Mouse (Mus musculus) hindbrain, postnatal 0 days (tissue): Measurements from ENCODE around the gene Tpst1. TPM values are rescaled to one million over a fixed set of nuclear protein-coding genes. Genes with fewer than 3 reads are reported as not detected.

Experiments
- ATAC-seq: fragments of 200-750 bp; cut with Nextera tagmentation; 2 replicates; pipeline ENCODE4 v1.8.0; 2017; ENCODE audit warnings: mild to moderate bottlenecking, moderate TSS enrichment, moderate library complexity
- DNase-seq: peaks from one replicate; pipeline ENCODE4 v3.0.0-alpha.2; 2015; ENCODE audit warnings: low spot score
- H3K27ac ChIP-seq: fragments of 300-500 bp; sonication (generic); 2 replicates; pipeline ENCODE4 v1.5.1; 2014; ENCODE audit warnings: mild to moderate bottlenecking
- H3K27me3 ChIP-seq: fragments of 300-500 bp; sonication (generic); 2 replicates; pipeline ENCODE4 v1.6.1; 2014; ENCODE audit warnings: low read length, mixed read lengths; ENCODE audit not compliant: insufficient read depth
- H3K36me3 ChIP-seq: fragments of 300-500 bp; sonication (generic); 2 replicates; pipeline ENCODE4 v1.6.1; 2014; ENCODE audit warnings: low read length, mixed read lengths; ENCODE audit not compliant: insufficient read depth
- H3K4me1 ChIP-seq: fragments of 300-500 bp; sonication (generic); 2 replicates; pipeline ENCODE4 v1.6.1; 2014; ENCODE audit warnings: antibody characterized with exemption, low read length, mixed read lengths; ENCODE audit not compliant: insufficient read depth
- H3K4me2 ChIP-seq: fragments of 300-500 bp; sonication (generic); 2 replicates; pipeline ENCODE4 v1.6.1; 2014; ENCODE audit warnings: low read depth, mild to moderate bottlenecking, low read length, moderate library complexity, mixed read lengths
- H3K4me3 ChIP-seq: fragments of 300-500 bp; sonication (generic); 2 replicates; pipeline ENCODE4 v1.5.1; 2014; ENCODE audit warnings: low read length
- H3K9ac ChIP-seq: fragments of 300-500 bp; sonication (generic); replicated peaks from 2 replicates; pipeline ENCODE4 v1.6.1; 2014; ENCODE audit warnings: mild to moderate bottlenecking, low read length, moderate library complexity, mixed read lengths
- H3K9me3 ChIP-seq: fragments of 300-500 bp; sonication (generic); 2 replicates; pipeline ENCODE4 v1.6.1; 2016; ENCODE audit warnings: low read length, mixed read lengths
- CTCF ChIP-seq: IDR thresholded peaks from 2 replicates; pipeline ENCODE4 v1.5.1; 2016; ENCODE audit warnings: antibody characterized with exemption, control low read depth, low read depth
- WGBS: fragments of 180-500 bp; shearing (Covaris S2); extraction: QIAGEN DNeasy Blood & Tissue Kit; methylation state at CpG from one replicate; pipeline ENCODE4 v1.1.7; 2014; 5-methylcytosine and 5-hydroxymethylcytosine counted together
- polyA plus RNA-seq: library from polyadenylated mRNA; unstranded; fragments of >200 nt; fragmentation: Nextera tagmentation; extraction: Ambion mirVana; gene quantifications from 2 replicates; pipeline ENCODE4 v1.2.1, GENCODE M21; 2015
- total RNA-seq: library from RNA; depleted of rRNA; stranded (reverse); fragments of >200 nt; gene quantifications from 2 replicates; pipeline ENCODE4 v1.2.3, GENCODE M21; 2014

Tpst1 gene
- total and polyA plus RNA-seq, 2 experiments from 2014 or later: 38.1 to 46.7 TPM

DNA sequence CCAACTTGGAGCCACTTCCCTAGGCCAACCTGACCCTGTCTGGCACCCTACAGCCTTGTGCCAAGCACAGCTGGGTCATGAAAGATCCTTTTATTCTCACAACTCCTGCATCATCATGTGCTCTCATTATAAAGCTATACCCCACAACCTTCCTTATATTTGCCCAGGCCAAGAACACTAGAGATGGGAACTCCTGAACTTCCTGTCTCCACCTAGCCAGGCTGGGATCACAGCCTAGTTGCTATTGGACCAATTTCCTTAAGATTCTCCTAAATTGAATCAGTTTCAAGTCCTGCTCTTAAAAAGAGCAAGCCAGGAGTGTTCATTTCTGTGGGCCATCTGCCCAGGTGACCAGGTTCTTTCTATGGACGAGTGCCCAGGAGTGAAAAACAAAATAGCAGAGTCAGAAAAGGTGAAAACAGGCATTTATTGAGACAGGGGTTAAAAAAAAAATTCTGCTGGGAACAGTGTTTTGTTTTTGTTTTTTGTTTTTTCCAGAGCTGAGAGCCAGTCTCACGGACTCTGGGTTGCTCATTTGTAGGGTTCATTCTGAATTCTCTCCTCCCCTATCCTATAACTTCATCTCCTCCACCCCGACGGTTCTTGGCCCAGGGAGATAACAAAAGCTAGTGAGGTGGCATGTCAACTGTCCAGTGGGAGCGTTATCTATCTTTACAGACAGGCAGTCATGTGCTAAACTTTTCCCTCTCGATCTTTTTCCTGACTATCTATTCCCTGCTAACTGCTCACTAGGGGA is 97.7 kb downstream of the Tpst1 start:
- peak overlapping the region; percentile 85 for H3K9ac ChIP-seq
- peak overlapping the region; percentile 92 for H3K4me3 ChIP-seq
- no peak for TF ChIP-seq CTCF
- H3K27me3 ChIP-seq: no peaks in the 10 kb centered on the region
- no peaks in the 10 kb centered on the region for H3K36me3 ChIP-seq
- no peaks in the 10 kb centered on the region for H3K9me3 ChIP-seq
- WGBS: 16% methylated on average over 6 of the region's 6 CpGs
- no peak for DNase-seq
- peak overlapping the region; percentile 87 for H3K27ac ChIP-seq
- no peak for ATAC-seq
- peaks cover 13% of the 10 kb centered on the region for H3K4me1 ChIP-seq
- H3K4me2 ChIP-seq: peak overlapping the region; percentile 72

DNA sequence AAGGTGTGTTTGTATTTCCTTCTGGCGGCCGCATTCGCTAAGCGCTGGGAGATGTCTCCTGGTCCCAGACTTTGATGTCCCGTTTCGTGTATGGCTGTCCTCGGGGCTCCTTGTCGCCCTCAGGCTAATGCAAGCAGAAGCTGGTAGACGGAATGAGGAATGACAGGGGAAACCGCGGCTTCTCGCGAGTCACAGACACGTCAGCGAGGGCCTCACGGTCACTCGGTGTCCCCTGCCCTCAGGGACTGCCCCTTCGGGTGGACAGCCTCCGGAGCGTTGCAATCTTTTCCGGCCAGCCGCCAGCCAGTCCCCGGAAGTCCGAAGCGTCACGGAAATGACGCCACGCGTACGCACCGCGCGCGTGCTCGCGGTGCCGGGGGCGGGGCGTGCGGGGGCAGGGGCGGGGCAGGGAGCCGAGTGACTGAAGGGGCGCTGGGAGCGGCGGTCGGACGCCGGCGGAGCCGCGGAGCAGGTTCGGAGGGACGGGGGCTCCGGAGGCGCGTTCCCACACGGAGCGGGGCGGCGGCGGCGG is 98.4 kb downstream of the Tpst1 start, which contains the start of gene Rabgef1:
Rabgef1 (plus strand) TSS at position 376 of the 532 bp plus-strand sequence.
- DNase-seq: peak; percentile 97
- Histone ChIP-seq H3K36me3 (no peaks in the 10 kb centered on the region), H3K4me3 (peak within 1 kb of the TSS; percentile 92), H3K4me1 (peaks cover 13% of the 10 kb centered on the region), H3K4me2 (peak within 1 kb of the TSS; percentile 72), H3K27ac (peak within 1 kb of the TSS; percentile 87), H3K9ac (peak within 1 kb of the TSS; percentile 85), H3K9me3 (no peaks in the 10 kb centered on the region), H3K27me3 (no peaks in the 10 kb centered on the region)
- ATAC-seq: peak; percentile 97
- TF ChIP-seq CTCF: no peak
- WGBS: 4% methylated on average over 47 of the region's 62 CpGs

DNA sequence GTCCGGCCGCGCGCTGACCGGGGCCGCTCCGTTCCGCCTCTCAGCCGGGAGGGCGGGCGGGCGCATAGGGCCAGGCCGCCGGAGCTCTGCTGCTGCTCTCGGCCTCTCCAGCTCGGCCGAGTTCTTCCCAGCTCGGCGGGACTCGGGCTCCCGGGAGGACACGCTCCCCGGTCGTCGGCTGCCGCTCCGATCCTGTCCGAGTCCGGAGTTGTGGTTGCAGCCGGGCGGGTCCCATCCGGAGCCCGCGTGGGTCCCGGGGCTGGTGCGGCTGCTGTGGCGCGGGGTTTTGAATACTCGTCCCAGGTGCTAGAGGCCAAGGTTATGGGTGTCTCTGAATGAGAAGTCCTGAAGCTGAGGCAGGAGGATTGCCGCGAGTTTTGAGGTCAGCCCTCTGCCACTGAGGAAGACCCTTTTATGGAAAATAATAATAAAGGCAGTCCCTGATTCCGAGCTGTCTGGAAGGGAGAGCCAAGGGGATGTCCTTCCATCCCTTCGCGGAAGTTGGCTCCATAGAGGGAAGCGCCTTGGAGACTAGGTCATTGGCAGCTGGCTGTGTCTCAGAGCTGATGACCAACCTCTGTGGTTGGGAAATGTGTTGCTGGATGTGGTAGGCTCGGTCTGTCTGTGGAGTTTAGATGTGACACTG is 99.0 kb downstream of the Tpst1 start:
- H3K36me3 ChIP-seq: no peaks in the 10 kb centered on the region
- DNase-seq: peak; percentile 12
- H3K4me2 ChIP-seq: peak overlapping the region; percentile 72
- H3K4me1 ChIP-seq: peaks cover 13% of the 10 kb centered on the region
- H3K9ac ChIP-seq: peak overlapping the region; percentile 85
- H3K4me3 ChIP-seq: peak overlapping the region; percentile 92
- WGBS: under 1% methylated on average over 36 of the region's 46 CpGs
- H3K9me3 ChIP-seq: no peaks in the 10 kb centered on the region
- ATAC-seq: peak; percentile 5; the same call in 1 of the 2 replicates
- no peaks in the 10 kb centered on the region for H3K27me3 ChIP-seq
- H3K27ac ChIP-seq: peak overlapping the region; percentile 87
- TF ChIP-seq CTCF: no peak

DNA sequence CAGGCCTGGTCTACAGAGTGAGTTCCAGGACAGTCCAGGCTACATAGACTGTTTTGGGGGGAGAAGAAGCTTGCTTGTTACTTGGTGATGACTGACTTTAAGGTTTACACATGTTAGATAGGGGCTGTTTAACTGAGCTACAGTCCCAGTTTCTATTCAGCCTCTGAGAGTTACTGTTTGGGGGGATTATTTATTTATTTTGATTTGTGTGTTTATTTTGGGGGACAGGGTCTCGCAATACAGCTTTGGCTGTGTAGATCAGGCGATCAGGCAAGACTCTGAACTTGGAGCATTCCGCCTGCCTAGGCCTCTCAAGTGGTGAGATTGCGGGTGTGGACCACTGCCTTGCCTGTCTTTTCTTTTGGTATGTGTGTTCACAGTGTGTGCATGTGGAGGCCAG is 99.9 kb downstream of the Tpst1 start:
- Histone ChIP-seq H3K4me3 (peak overlapping the region; percentile 92; the same call in 1 of the 2 replicates), H3K9me3 (no peaks in the 10 kb centered on the region), H3K9ac (0 out of 2 replicates have a peak overlapping the region, but pooled peaks have one; percentile 85), H3K36me3 (no peaks in the 10 kb centered on the region), H3K4me1 (peaks cover 13% of the 10 kb centered on the region), H3K4me2 (peak overlapping the region; percentile 72), H3K27ac (no peak overlapping the region), H3K27me3 (no peaks in the 10 kb centered on the region)
- DNase-seq (no peak), ATAC-seq (no peak)
- no peak for TF ChIP-seq CTCF
- WGBS: 93% methylated on average over 4 of the region's 4 CpGs

DNA sequence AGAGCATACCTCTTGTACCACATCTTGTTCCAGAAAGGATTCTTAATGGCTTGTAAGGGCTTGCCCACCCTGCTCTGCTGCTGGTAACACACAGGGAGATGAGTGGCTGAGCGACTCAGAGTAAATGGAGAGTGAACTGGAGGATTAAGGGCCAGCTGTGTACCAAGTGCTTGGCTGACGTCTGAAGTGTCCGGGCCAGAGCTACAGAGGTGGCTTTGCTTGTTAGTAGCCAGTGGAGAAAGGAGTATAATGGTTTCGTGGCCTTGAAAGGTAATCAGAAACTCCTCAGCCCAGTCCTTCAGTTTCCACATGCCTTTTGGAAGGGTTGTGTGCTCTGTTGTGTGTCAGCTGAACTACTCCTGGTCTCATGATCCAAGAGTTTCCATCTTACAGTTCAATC is 104.7 kb downstream of the Tpst1 start:
- no peak overlapping the region for H3K9ac ChIP-seq
- no peaks in the 10 kb centered on the region for H3K27me3 ChIP-seq
- no peak for TF ChIP-seq CTCF
- no peak overlapping the region for H3K27ac ChIP-seq
- WGBS: 68% methylated on average over 4 of the region's 4 CpGs
- H3K4me3 ChIP-seq: no peak overlapping the region
- H3K4me1 ChIP-seq: peaks cover 6% of the 10 kb centered on the region
- no peaks in the 10 kb centered on the region for H3K36me3 ChIP-seq
- H3K9me3 ChIP-seq: no peaks in the 10 kb centered on the region
- no peak overlapping the region for H3K4me2 ChIP-seq
- no peak for DNase-seq
- ATAC-seq: no peak

DNA sequence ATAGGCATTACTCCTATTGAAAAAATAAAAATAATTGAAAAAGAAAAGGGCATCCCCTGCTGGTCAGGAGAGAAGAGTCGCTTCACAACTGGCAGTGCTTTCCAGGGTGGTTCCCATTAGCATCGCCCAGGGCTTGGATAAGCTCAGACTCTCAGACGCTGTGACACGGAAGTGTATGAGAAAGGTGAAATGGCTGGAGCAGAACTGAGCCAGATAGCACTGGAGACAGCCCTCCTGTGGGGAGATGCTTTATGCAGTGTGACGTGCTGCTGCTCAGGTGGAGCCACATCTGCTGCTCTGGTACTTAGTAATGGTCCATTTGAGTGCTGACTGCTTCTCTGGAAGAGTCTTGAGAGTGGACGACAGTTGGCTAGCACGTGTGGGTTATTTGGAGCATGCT is 107.2 kb downstream of the Tpst1 start:
- WGBS: 64% methylated on average over 7 of the region's 7 CpGs
- H3K9ac ChIP-seq: no peak overlapping the region
- H3K4me3 ChIP-seq: no peak overlapping the region
- no peaks in the 10 kb centered on the region for H3K9me3 ChIP-seq
- H3K27ac ChIP-seq: no peak overlapping the region
- H3K4me2 ChIP-seq: no peak overlapping the region
- DNase-seq: peak; percentile 17
- H3K36me3 ChIP-seq: no peaks in the 10 kb centered on the region
- peak; percentile 38 for TF ChIP-seq CTCF
- H3K4me1 ChIP-seq: no peaks in the 10 kb centered on the region
- ATAC-seq: 0 out of 2 replicates have a peak, but pooled peaks have one; percentile 53
- no peaks in the 10 kb centered on the region for H3K27me3 ChIP-seq
